Comparison of ENCODE assay signal across 15 mouse cellular contexts in genomic region chr15:27613255-27613654, GRCm38 (mm10). TPM values are rescaled to one million over a fixed set of nuclear protein-coding genes. Genes with fewer than 3 reads are reported as not detected.
A peak's percentile ranks its signal among the peaks of the same experiment; 100 is the strongest.
DNase-seq lines count a peak whose midpoint lies in the region; ATAC-seq and TF ChIP-seq lines count a peak whose summit lies in the region.
"Had no signal": no experiment of that assay in that cellular context is flagged by ENCODE, and none has a peak within 500 bp of the region (broad histone marks: within the 10 kb centered on the region; RNA-seq: fewer than 3 reads in every experiment).

No protein-coding gene starts in this region.

- 89% methylated on average over 4 of the region's 4 CpGs for WGBS in forebrain, embryonic 12.5 days
- WGBS in forebrain, embryonic 13.5 days, result 89% methylated on average over 4 of the region's 4 CpGs
- 92% methylated on average over 4 of the region's 4 CpGs for WGBS in intestine, embryonic 15.5 days
- WGBS in intestine, postnatal 0 days, result 93% methylated on average over 4 of the region's 4 CpGs
- 94% methylated on average over 4 of the region's 4 CpGs for WGBS in neural tube, embryonic 12.5 days
- WGBS in midbrain, embryonic 16.5 days, result 94% methylated on average over 4 of the region's 4 CpGs

- DNase-seq in neural tube, embryonic 10.5 days (ENCODE audit: extremely low spot score, low spot score), result no peak
- DNase-seq in adrenal gland, postnatal 10 days, result no peak
- DNase-seq: gastrocnemius, postnatal 25 days had no signal

- H3K36me3 ChIP-seq in forebrain, embryonic 12.5 days (replicated peaks), result peaks cover 43% of the 10 kb centered on the region
- H3K36me3 ChIP-seq in forebrain, embryonic 13.5 days (ENCODE audit: poor library complexity, severe bottlenecking), result peaks cover 61% of the 10 kb centered on the region
- peaks cover 18% of the 10 kb centered on the region; the same call in 1 of the 2 replicates for H3K36me3 ChIP-seq in intestine, embryonic 15.5 days
- peaks cover 49% of the 10 kb centered on the region for H3K36me3 ChIP-seq in intestine, postnatal 0 days (ENCODE audit: control insufficient read depth, insufficient read depth)
- H3K36me3 ChIP-seq in neural tube, embryonic 12.5 days, result peaks cover 29% of the 10 kb centered on the region
- H3K36me3 ChIP-seq in midbrain, embryonic 16.5 days (ENCODE audit: control insufficient read depth, insufficient read depth, low read length), result peaks cover 12% of the 10 kb centered on the region; the same call in 1 of the 2 replicates

- no peak overlapping the region for H3K27ac ChIP-seq in forebrain, embryonic 12.5 days
- no peak overlapping the region for H3K27ac ChIP-seq in forebrain, embryonic 13.5 days
- no peak overlapping the region for H3K27ac ChIP-seq in intestine, embryonic 15.5 days
- H3K27ac ChIP-seq in intestine, postnatal 0 days (ENCODE audit: low read depth, low read length), result no peak overlapping the region
- H3K27ac ChIP-seq in neural tube, embryonic 12.5 days, result no peak overlapping the region
- no peak overlapping the region for H3K27ac ChIP-seq in midbrain, embryonic 16.5 days (ENCODE audit: low read length)
- H3K27ac ChIP-seq: embryonic facial prominence, embryonic 15.5 days; limb, embryonic 13.5 days; lung, embryonic 15.5 days; macrophage; stomach, embryonic 15.5 days had no signal

- H3K4me2 ChIP-seq in forebrain, embryonic 12.5 days, result no peak overlapping the region
- H3K4me2 ChIP-seq in forebrain, embryonic 13.5 days, result no peak overlapping the region
- H3K4me2 ChIP-seq in intestine, embryonic 15.5 days (replicated peaks), result no peak overlapping the region
- H3K4me2 ChIP-seq in intestine, postnatal 0 days (replicated peaks; ENCODE audit: low read depth), result no peak overlapping the region
- no peak overlapping the region for H3K4me2 ChIP-seq in neural tube, embryonic 12.5 days (replicated peaks)
- no peak overlapping the region for H3K4me2 ChIP-seq in midbrain, embryonic 16.5 days (ENCODE audit: low read length)
- H3K4me2 ChIP-seq: embryonic facial prominence, embryonic 15.5 days; limb, embryonic 13.5 days; lung, embryonic 15.5 days; stomach, embryonic 15.5 days had no signal

- H3K4me3 ChIP-seq in forebrain, embryonic 12.5 days (replicated peaks), result no peak overlapping the region
- no peak overlapping the region for H3K4me3 ChIP-seq in forebrain, embryonic 13.5 days
- H3K4me3 ChIP-seq in intestine, embryonic 15.5 days (replicated peaks), result no peak overlapping the region
- no peak overlapping the region for H3K4me3 ChIP-seq in intestine, postnatal 0 days (ENCODE audit: low read depth, low read length)
- H3K4me3 ChIP-seq in neural tube, embryonic 12.5 days, result no peak overlapping the region
- H3K4me3 ChIP-seq in midbrain, embryonic 16.5 days (ENCODE audit: low read depth, low read length), result no peak overlapping the region
- H3K4me3 ChIP-seq: embryonic facial prominence, embryonic 15.5 days; limb, embryonic 13.5 days; lung, embryonic 15.5 days; myocyte; stomach, embryonic 15.5 days had no signal

- H3K9ac ChIP-seq in forebrain, embryonic 12.5 days, result no peak overlapping the region
- no peak overlapping the region for H3K9ac ChIP-seq in forebrain, embryonic 13.5 days
- H3K9ac ChIP-seq in intestine, embryonic 15.5 days, result no peak overlapping the region
- H3K9ac ChIP-seq in intestine, postnatal 0 days (ENCODE audit: low read depth, low read length), result no peak overlapping the region
- no peak overlapping the region for H3K9ac ChIP-seq in neural tube, embryonic 12.5 days
- no peak overlapping the region for H3K9ac ChIP-seq in midbrain, embryonic 16.5 days (ENCODE audit: low read depth, low read length)
- H3K9ac ChIP-seq: embryonic facial prominence, embryonic 15.5 days; limb, embryonic 13.5 days; lung, embryonic 15.5 days; stomach, embryonic 15.5 days had no signal

- no peak for TF ChIP-seq CTCF in intestine, postnatal 0 days (IDR thresholded peaks at IDR 0.05; ENCODE audit: low read depth)

- no peaks in the 10 kb centered on the region for H3K27me3 ChIP-seq in forebrain, embryonic 12.5 days
- no peaks in the 10 kb centered on the region for H3K27me3 ChIP-seq in forebrain, embryonic 13.5 days
- no peaks in the 10 kb centered on the region for H3K27me3 ChIP-seq in intestine, embryonic 15.5 days (replicated peaks)
- H3K27me3 ChIP-seq in intestine, postnatal 0 days (replicated peaks; ENCODE audit: control insufficient read depth, insufficient read depth, low read length), result no peaks in the 10 kb centered on the region
- no peaks in the 10 kb centered on the region for H3K27me3 ChIP-seq in neural tube, embryonic 12.5 days (replicated peaks)
- no peaks in the 10 kb centered on the region for H3K27me3 ChIP-seq in midbrain, embryonic 16.5 days (ENCODE audit: control insufficient read depth, insufficient read depth, low read depth, low read length)
- H3K27me3 ChIP-seq: embryonic facial prominence, embryonic 15.5 days; limb, embryonic 13.5 days; lung, embryonic 15.5 days; stomach, embryonic 15.5 days had no signal

- no peaks in the 10 kb centered on the region for H3K4me1 ChIP-seq in forebrain, embryonic 12.5 days
- H3K4me1 ChIP-seq in forebrain, embryonic 13.5 days, result no peaks in the 10 kb centered on the region
- no peaks in the 10 kb centered on the region for H3K4me1 ChIP-seq in intestine, embryonic 15.5 days (replicated peaks)
- no peaks in the 10 kb centered on the region for H3K4me1 ChIP-seq in intestine, postnatal 0 days (replicated peaks; ENCODE audit: control insufficient read depth, insufficient read depth, low read length)
- H3K4me1 ChIP-seq in neural tube, embryonic 12.5 days, result no peaks in the 10 kb centered on the region
- H3K4me1 ChIP-seq in midbrain, embryonic 16.5 days (ENCODE audit: control insufficient read depth, insufficient read depth, low read length), result 0 out of 2 replicates have a peak, but pooled peaks cover 4% of the 10 kb centered on the region
- H3K4me1 ChIP-seq: embryonic facial prominence, embryonic 15.5 days; stomach, embryonic 15.5 days had no signal

- ATAC-seq in forebrain, embryonic 12.5 days (ENCODE audit: low FRiP score), result peak; percentile 36; the same call in 1 of the 2 replicates
- no peak for ATAC-seq in forebrain, embryonic 13.5 days
- ATAC-seq in intestine, embryonic 15.5 days, result 0 out of 2 replicates have a peak, but pooled peaks have one; percentile 26
- ATAC-seq in intestine, postnatal 0 days, result no peak
- ATAC-seq in neural tube, embryonic 12.5 days (ENCODE audit: low FRiP score, low read depth), result peak; percentile 36; the same call in 1 of the 2 replicates
- peak; percentile 25; the same call in 1 of the 2 replicates for ATAC-seq in midbrain, embryonic 16.5 days

- no peaks in the 10 kb centered on the region for H3K9me3 ChIP-seq in forebrain, embryonic 12.5 days
- H3K9me3 ChIP-seq in forebrain, embryonic 13.5 days (replicated peaks), result no peaks in the 10 kb centered on the region
- H3K9me3 ChIP-seq in intestine, embryonic 15.5 days, result no peaks in the 10 kb centered on the region
- no peaks in the 10 kb centered on the region for H3K9me3 ChIP-seq in intestine, postnatal 0 days (ENCODE audit: control insufficient read depth)
- H3K9me3 ChIP-seq in neural tube, embryonic 12.5 days, result no peaks in the 10 kb centered on the region
- H3K9me3 ChIP-seq in midbrain, embryonic 16.5 days (replicated peaks; ENCODE audit: control insufficient read depth, low read length, poor library complexity, severe bottlenecking), result no peaks in the 10 kb centered on the region
- H3K9me3 ChIP-seq: embryonic facial prominence, embryonic 15.5 days; limb, embryonic 13.5 days; lung, embryonic 15.5 days; stomach, embryonic 15.5 days had no signal

RNA-seq across cellular contexts. Expression of gene Otulin, which starts 17.2 kb away (rescaled TPM):
- polyA plus RNA-seq in forebrain, embryonic 12.5 days (2016; fragmentation: Nextera tagmentation; extraction: Ambion mirVana), result 32.5 and 32.7 TPM in 2 replicates
- polyA plus RNA-seq in forebrain, embryonic 13.5 days (2015; fragmentation: Nextera tagmentation; extraction: Ambion mirVana), result 26.3 and 29.2 TPM in 2 replicates
- 31.3 and 32.8 TPM in 2 replicates for polyA plus RNA-seq in intestine, embryonic 15.5 days (2015; fragmentation: Nextera tagmentation; extraction: Ambion mirVana)
- polyA plus RNA-seq in intestine, postnatal 0 days (2015; fragmentation: Nextera tagmentation; extraction: Ambion mirVana), result 29.9 and 30.8 TPM in 2 replicates
- polyA plus RNA-seq in neural tube, embryonic 12.5 days (2016; fragmentation: Nextera tagmentation; extraction: Ambion mirVana), result 30.4 and 32.8 TPM in 2 replicates
- 20.7 and 21.6 TPM in 2 replicates for polyA plus RNA-seq in midbrain, embryonic 16.5 days (2015; fragmentation: Nextera tagmentation; extraction: Ambion mirVana)
- total RNA-seq in adrenal gland, postnatal 10 days (2021), result 10 to 100 TPM; 32.8 to 35.7 TPM

Comparison
In these comparisons a context has a peak if more than half of its experiments do, and no peak if none do; other contexts are left out.
1. ATAC-seq: peak in forebrain, embryonic 12.5 days (single experiment), intestine, embryonic 15.5 days (single experiment), neural tube, embryonic 12.5 days (single experiment) and midbrain, embryonic 16.5 days (single experiment); none in forebrain, embryonic 13.5 days (single experiment) and intestine, postnatal 0 days (single experiment).